Mouse (Mus musculus) stomach, embryonic 16.5 days (tissue): ENCODE measurements around the gene Lcn10. TPM values are rescaled to one million over a fixed set of nuclear protein-coding genes. Genes with fewer than 3 reads are reported as not detected.
"Not testable (repeated sequence)": the region's sequence is repeated elsewhere in the genome, so short reads cannot be mapped to it uniquely, and the experiment has no call there.

ENCODE experiments used
- ATAC-seq: fragments of 200-750 bp; cut with Nextera tagmentation; 2 replicates; pipeline ENCODE4 v1.8.0; 2017; ENCODE audit warnings: moderate number of reproducible peaks, moderate TSS enrichment; ENCODE audit not compliant: insufficient read depth, low FRiP score
- H3K27ac ChIP-seq: fragments of 300-500 bp; sonication (generic); 2 replicates; pipeline ENCODE4 v1.5.1; 2014; ENCODE audit warnings: low read length
- H3K27me3 ChIP-seq: fragments of 300-500 bp; sonication (generic); 2 replicates; pipeline ENCODE4 v1.6.1; 2014; ENCODE audit warnings: low read length, control low read depth, mixed read lengths; ENCODE audit not compliant: control insufficient read depth, insufficient read depth
- H3K36me3 ChIP-seq: fragments of 300-500 bp; sonication (generic); 2 replicates; pipeline ENCODE4 v1.6.1; 2014; ENCODE audit warnings: low read length; ENCODE audit not compliant: control insufficient read depth, insufficient read depth
- H3K4me1 ChIP-seq: fragments of 300-500 bp; sonication (generic); 2 replicates; pipeline ENCODE4 v1.6.1; 2014; ENCODE audit warnings: low read length, control low read depth, mixed read lengths; ENCODE audit not compliant: control insufficient read depth, insufficient read depth
- H3K4me2 ChIP-seq: fragments of 300-500 bp; sonication (generic); 2 replicates; pipeline ENCODE4 v1.6.1; 2014; ENCODE audit warnings: low read depth, low read length, mixed read lengths
- H3K4me3 ChIP-seq: fragments of 300-500 bp; sonication (generic); replicated peaks from 2 replicates; pipeline ENCODE4 v1.5.1; 2014; ENCODE audit warnings: mild to moderate bottlenecking, low read length
- H3K9ac ChIP-seq: fragments of 300-500 bp; sonication (generic); 2 replicates; pipeline ENCODE4 v1.6.1; 2014; ENCODE audit warnings: low read length
- H3K9me3 ChIP-seq: fragments of 300-500 bp; sonication (generic); replicated peaks from 2 replicates; pipeline ENCODE4 v1.6.1; 2016; ENCODE audit warnings: low read length, control low read depth; ENCODE audit not compliant: control insufficient read depth
- WGBS: fragments of 180-500 bp; shearing (Covaris S2); extraction: QIAGEN DNeasy Blood & Tissue Kit; methylation state at CpG from one replicate; pipeline ENCODE4 v1.1.7; 2014; 5-methylcytosine and 5-hydroxymethylcytosine counted together
- polyA plus RNA-seq: library from polyadenylated mRNA; unstranded; fragments of >200 nt; fragmentation: Nextera tagmentation; extraction: Ambion mirVana; gene quantifications from 2 replicates; pipeline ENCODE4 v1.2.1, GENCODE M21; 2015

Lcn10 gene
- polyA plus RNA-seq, 1 experiment from 2014 or later = not detected

- Histone ChIP-seq H3K27me3 (no peaks in the 10 kb centered on the region), H3K36me3 (no peaks in the 10 kb centered on the region), H3K27ac (no peak overlapping the region), H3K9ac (no peak overlapping the region), H3K4me2 (no peak overlapping the region), H3K4me1 (no peaks in the 10 kb centered on the region), H3K4me3 (no peak overlapping the region), H3K9me3 (no peaks in the 10 kb centered on the region)
- ATAC-seq = no peak
- WGBS = 86% methylated on average over 2 of the region's 2 CpGs
Observed at GRCm38 (mm10) chr2:25698696-25699095, 16.2 kb downstream of the Lcn10 start.

- H3K9me3 ChIP-seq, H3K4me3 ChIP-seq, H3K36me3 ChIP-seq, ATAC-seq, H3K9ac ChIP-seq, H3K27me3 ChIP-seq, H3K4me1 ChIP-seq, H3K4me2 ChIP-seq, H3K27ac ChIP-seq: not testable (repeated sequence)
- 60% methylated on average over 3 of the region's 3 CpGs for WGBS
Observed at GRCm38 (mm10) chr2:25699743-25700142, 17.2 kb downstream of the Lcn10 start, which contains the start of gene Obp2a. Obp2a (plus strand) TSS chr2:25700043.

GRCm38 (mm10) chr2:25701001-25701400, 18.5 kb downstream of the Lcn10 start:
- H3K9me3 ChIP-seq = no peaks in the 10 kb centered on the region
- H3K9ac ChIP-seq = no peak overlapping the region
- no peaks in the 10 kb centered on the region for H3K4me1 ChIP-seq
- no peaks in the 10 kb centered on the region for H3K27me3 ChIP-seq
- no peak for ATAC-seq
- 69% methylated on average over 5 of the region's 5 CpGs for WGBS
- no peak overlapping the region for H3K27ac ChIP-seq
- no peak overlapping the region for H3K4me3 ChIP-seq
- no peaks in the 10 kb centered on the region for H3K36me3 ChIP-seq
- no peak overlapping the region for H3K4me2 ChIP-seq

- Histone ChIP-seq H3K27me3 (no peaks in the 10 kb centered on the region), H3K4me3 (no peak overlapping the region), H3K9ac (no peak overlapping the region), H3K27ac (no peak overlapping the region), H3K4me2 (no peak overlapping the region), H3K9me3 (no peaks in the 10 kb centered on the region), H3K4me1 (0 out of 2 replicates have a peak, but pooled peaks cover 8% of the 10 kb centered on the region), H3K36me3 (no peaks in the 10 kb centered on the region)
- no peak for ATAC-seq
- 76% methylated on average over 4 of the region's 4 CpGs for WGBS
Observed at GRCm38 (mm10) chr2:25703706-25704105, 21.2 kb downstream of the Lcn10 start.

GRCm38 (mm10) chr2:25706643-25707481, 24.3 kb downstream of the Lcn10 start, which contains the start of gene Bmyc:
Bmyc (plus strand) TSS chr2:25706739.
- H3K4me3 ChIP-seq = peak within 1 kb of the TSS; percentile 81
- peak within 1 kb of the TSS; percentile 82 for H3K4me2 ChIP-seq
- peak within 1 kb of the TSS; percentile 85 for H3K9ac ChIP-seq
- H3K9me3 ChIP-seq = no peaks in the 10 kb centered on the region
- under 1% methylated on average over 78 of the region's 78 CpGs for WGBS
- H3K36me3 ChIP-seq = no peaks in the 10 kb centered on the region
- peak; percentile 90 for ATAC-seq
- H3K4me1 ChIP-seq = 0 out of 2 replicates have a peak, but pooled peaks cover 8% of the 10 kb centered on the region
- H3K27me3 ChIP-seq = no peaks in the 10 kb centered on the region
- H3K27ac ChIP-seq = peak within 1 kb of the TSS; percentile 58

GRCm38 (mm10) chr2:25708121-25708520, 25.6 kb downstream of the Lcn10 start:
- H3K27me3 ChIP-seq = no peaks in the 10 kb centered on the region
- ATAC-seq = no peak
- WGBS = 67% methylated on average over 2 of the region's 2 CpGs
- no peak overlapping the region for H3K27ac ChIP-seq
- H3K9ac ChIP-seq = 0 out of 2 replicates have a peak overlapping the region, but pooled peaks have one; percentile 26
- H3K4me2 ChIP-seq = peak overlapping the region; percentile 31
- no peaks in the 10 kb centered on the region for H3K9me3 ChIP-seq
- H3K4me1 ChIP-seq = 0 out of 2 replicates have a peak, but pooled peaks cover 8% of the 10 kb centered on the region
- H3K36me3 ChIP-seq = no peaks in the 10 kb centered on the region
- H3K4me3 ChIP-seq = no peak overlapping the region

- not testable (repeated sequence) for H3K36me3 ChIP-seq, H3K9ac ChIP-seq, ATAC-seq, H3K27ac ChIP-seq, H3K27me3 ChIP-seq, H3K9me3 ChIP-seq, H3K4me1 ChIP-seq, H3K4me3 ChIP-seq, H3K4me2 ChIP-seq
- 100% methylated on average over 1 of the region's 1 CpGs for WGBS
Observed at GRCm38 (mm10) chr2:25709056-25709455, 26.5 kb downstream of the Lcn10 start.

GRCm38 (mm10) chr2:25709791-25710190, 27.3 kb downstream of the Lcn10 start:
- not testable (repeated sequence) for H3K27me3 ChIP-seq, H3K4me1 ChIP-seq, H3K36me3 ChIP-seq, ATAC-seq, H3K9me3 ChIP-seq, H3K27ac ChIP-seq, H3K9ac ChIP-seq, H3K4me3 ChIP-seq, H3K4me2 ChIP-seq
- 77% methylated on average over 2 of the region's 2 CpGs for WGBS

GRCm38 (mm10) chr2:25711641-25712040, 29.1 kb downstream of the Lcn10 start:
- not testable (repeated sequence) for H3K4me1 ChIP-seq, H3K27me3 ChIP-seq, H3K4me2 ChIP-seq, ATAC-seq, H3K27ac ChIP-seq, H3K4me3 ChIP-seq, H3K9ac ChIP-seq, H3K9me3 ChIP-seq, H3K36me3 ChIP-seq
- WGBS = 12% methylated on average over 3 of the region's 3 CpGs
